Mouse (Mus musculus) right cerebral cortex, postnatal 36 days (tissue): ENCODE measurements around the gene Wsb2.
"Not testable (repeated sequence)": the region's sequence is repeated elsewhere in the genome, so short reads cannot be mapped to it uniquely, and the experiment has no call there.

Experiments used
- DNase-seq, 2 experiments: peaks; one replicate each; pipeline ENCODE4 v3.0.0; 2022; ENCODE audit warnings: low spot score in 2 of 2, mixed read lengths in 1 of 2

The Wsb2 gene

GRCm38 (mm10) chr5:117356365-117357128 lies 557 bp upstream of the Wsb2 start:
- DNase-seq = no peak

GRCm38 (mm10) chr5:117357478-117358247 lies 559 bp downstream of the Wsb2 start:
- DNase-seq = no peak

- no peak for DNase-seq
Measured at GRCm38 (mm10) chr5:117358248-117358630, 1.1 kb downstream of the Wsb2 start.

GRCm38 (mm10) chr5:117358725-117359124 lies 1.6 kb downstream of the Wsb2 start:
- peak; percentile 74 to 75 for DNase-seq

- DNase-seq = no peak
Measured at GRCm38 (mm10) chr5:117359497-117360227, 2.6 kb downstream of the Wsb2 start.

- no peak for DNase-seq
Measured at GRCm38 (mm10) chr5:117360228-117360515, 3.1 kb downstream of the Wsb2 start.

GRCm38 (mm10) chr5:117360631-117361541 lies 3.8 kb downstream of the Wsb2 start:
- no peak for DNase-seq

GRCm38 (mm10) chr5:117361590-117361989 lies 4.5 kb downstream of the Wsb2 start:
- DNase-seq = no peak

GRCm38 (mm10) chr5:117363066-117363782 lies 6.1 kb downstream of the Wsb2 start:
- no peak for DNase-seq

- no peak for DNase-seq
Measured at GRCm38 (mm10) chr5:117364821-117365220, 7.7 kb downstream of the Wsb2 start.

GRCm38 (mm10) chr5:117365904-117366561 lies 8.9 kb downstream of the Wsb2 start:
- no peak for DNase-seq

GRCm38 (mm10) chr5:117367206-117367605 lies 10.1 kb downstream of the Wsb2 start:
- DNase-seq = no peak

- no peak for DNase-seq
Measured at GRCm38 (mm10) chr5:117370592-117370991, 13.5 kb downstream of the Wsb2 start.

- DNase-seq = no peak
Measured at GRCm38 (mm10) chr5:117373418-117373817, 16.3 kb downstream of the Wsb2 start.

GRCm38 (mm10) chr5:117374372-117375049 lies 17.4 kb downstream of the Wsb2 start:
- peak; percentile 35 to 54 for DNase-seq

GRCm38 (mm10) chr5:117376331-117376761 lies 19.2 kb downstream of the Wsb2 start:
- peak; percentile 59 to 69 for DNase-seq

- DNase-seq = not testable (repeated sequence)
Measured at GRCm38 (mm10) chr5:117377731-117378130, 20.6 kb downstream of the Wsb2 start.

- no peak for DNase-seq
Measured at GRCm38 (mm10) chr5:117380199-117380598, 23.1 kb downstream of the Wsb2 start.

- DNase-seq = no peak
Measured at GRCm38 (mm10) chr5:117381785-117382184, 24.7 kb downstream of the Wsb2 start.

GRCm38 (mm10) chr5:117383198-117383597 lies 26.1 kb downstream of the Wsb2 start:
- DNase-seq = no peak
